Comparison of ENCODE assay signal across 23 mouse cellular contexts in genomic region chr1:125242345-125242744, GRCm38 (mm10).
DNase-seq lines count a peak whose midpoint lies in the region; ATAC-seq and TF ChIP-seq lines count a peak whose summit lies in the region.
"Had no signal": no experiment of that assay in that cellular context is flagged by ENCODE, and none has a peak within 500 bp of the region (broad histone marks: within the 10 kb centered on the region; RNA-seq: fewer than 3 reads in every experiment).

No protein-coding gene starts in this region.

- H3K27ac ChIP-seq in kidney, postnatal 0 days: no peak overlapping the region
- no peak overlapping the region for H3K27ac ChIP-seq in midbrain, postnatal 0 days (ENCODE audit: low read depth, low read length)
- no peak overlapping the region for H3K27ac ChIP-seq in midbrain, embryonic 16.5 days (ENCODE audit: low read length)
- H3K27ac ChIP-seq: embryonic facial prominence, embryonic 10.5 days; forebrain, embryonic 10.5 days; hindbrain, embryonic 12.5 days; intestine, embryonic 15.5 days; limb, embryonic 15.5 days; liver, embryonic 14.5 days; lung, embryonic 15.5 days; neural tube, embryonic 13.5 days; stomach, postnatal 0 days had no signal

- H3K4me2 ChIP-seq in kidney, postnatal 0 days (ENCODE audit: low read length): no peak overlapping the region
- H3K4me2 ChIP-seq in midbrain, postnatal 0 days (ENCODE audit: low read depth, low read length, poor library complexity, severe bottlenecking): no peak overlapping the region
- H3K4me2 ChIP-seq in midbrain, embryonic 16.5 days (ENCODE audit: low read length): no peak overlapping the region
- H3K4me2 ChIP-seq: hindbrain, embryonic 12.5 days; intestine, embryonic 15.5 days; limb, embryonic 15.5 days; lung, embryonic 15.5 days; neural tube, embryonic 13.5 days had no signal

- no peaks in the 10 kb centered on the region for H3K27me3 ChIP-seq in kidney, postnatal 0 days (ENCODE audit: insufficient read depth, low read length)
- H3K27me3 ChIP-seq in midbrain, postnatal 0 days (ENCODE audit: insufficient read depth, low read length): no peaks in the 10 kb centered on the region
- no peaks in the 10 kb centered on the region for H3K27me3 ChIP-seq in midbrain, embryonic 16.5 days (ENCODE audit: control insufficient read depth, insufficient read depth, low read depth, low read length)
- H3K27me3 ChIP-seq: hindbrain, embryonic 12.5 days; intestine, embryonic 15.5 days; limb, embryonic 15.5 days; lung, embryonic 15.5 days; neural tube, embryonic 13.5 days had no signal

- no peaks in the 10 kb centered on the region for H3K9me3 ChIP-seq in kidney, postnatal 0 days (replicated peaks; ENCODE audit: low read length)
- no peaks in the 10 kb centered on the region for H3K9me3 ChIP-seq in midbrain, postnatal 0 days (ENCODE audit: low read length)
- no peaks in the 10 kb centered on the region for H3K9me3 ChIP-seq in midbrain, embryonic 16.5 days (replicated peaks; ENCODE audit: control insufficient read depth, low read length, poor library complexity, severe bottlenecking)
- H3K9me3 ChIP-seq: hindbrain, embryonic 12.5 days; intestine, embryonic 15.5 days; limb, embryonic 15.5 days; lung, embryonic 15.5 days; neural tube, embryonic 13.5 days had no signal

- peak; percentile 62 for ATAC-seq in frontal cortex, adult (ENCODE audit: low TSS enrichment)
- ATAC-seq in kidney, postnatal 0 days (replicated peaks; ENCODE audit: low FRiP score, low read depth): no peak
- no peak for ATAC-seq in midbrain, postnatal 0 days (ENCODE audit: low FRiP score)
- no peak for ATAC-seq in midbrain, embryonic 16.5 days
- ATAC-seq: intestine, embryonic 15.5 days had no signal

- H3K4me3 ChIP-seq in kidney, postnatal 0 days (replicated peaks; ENCODE audit: low read depth, low read length): no peak overlapping the region
- no peak overlapping the region for H3K4me3 ChIP-seq in midbrain, postnatal 0 days (ENCODE audit: low read depth, low read length)
- H3K4me3 ChIP-seq in midbrain, embryonic 16.5 days (ENCODE audit: low read depth, low read length): no peak overlapping the region
- H3K4me3 ChIP-seq: embryonic facial prominence, embryonic 10.5 days; forebrain, embryonic 10.5 days; hindbrain, embryonic 12.5 days; intestine, embryonic 15.5 days; limb, embryonic 15.5 days; lung, embryonic 15.5 days; myocyte; neural tube, embryonic 13.5 days had no signal

- no peaks in the 10 kb centered on the region for H3K36me3 ChIP-seq in kidney, postnatal 0 days (ENCODE audit: insufficient read depth, low read length)
- H3K36me3 ChIP-seq in midbrain, postnatal 0 days (ENCODE audit: insufficient read depth, low read length): no peaks in the 10 kb centered on the region
- H3K36me3 ChIP-seq in midbrain, embryonic 16.5 days (ENCODE audit: control insufficient read depth, insufficient read depth, low read length): no peaks in the 10 kb centered on the region
- H3K36me3 ChIP-seq: embryonic facial prominence, embryonic 10.5 days; forebrain, embryonic 10.5 days; hindbrain, embryonic 12.5 days; intestine, embryonic 15.5 days; limb, embryonic 15.5 days; lung, embryonic 15.5 days; neural tube, embryonic 13.5 days had no signal

- no peak for TF ChIP-seq CTCF in kidney, postnatal 0 days (IDR thresholded peaks at IDR 0.05; ENCODE audit: low read depth)
- TF ChIP-seq CTCF in midbrain, postnatal 0 days (IDR thresholded peaks at IDR 0.05): no peak

- no peaks in the 10 kb centered on the region for H3K4me1 ChIP-seq in kidney, postnatal 0 days (replicated peaks; ENCODE audit: insufficient read depth, low read length)
- no peaks in the 10 kb centered on the region for H3K4me1 ChIP-seq in midbrain, postnatal 0 days (ENCODE audit: insufficient read depth, low read length)
- no peaks in the 10 kb centered on the region for H3K4me1 ChIP-seq in midbrain, embryonic 16.5 days (ENCODE audit: control insufficient read depth, insufficient read depth, low read length)
- H3K4me1 ChIP-seq: embryonic facial prominence, embryonic 10.5 days; forebrain, embryonic 10.5 days; hindbrain, embryonic 12.5 days; intestine, embryonic 15.5 days; limb, embryonic 15.5 days; lung, embryonic 15.5 days; neural tube, embryonic 13.5 days had no signal

- no peak for DNase-seq in frontal cortex, postnatal 10 days (ENCODE audit: low spot score in 2 of 2)
- peak; percentile 31 for DNase-seq in kidney, postnatal 0 days (ENCODE audit: low spot score)
- DNase-seq in kidney, postnatal 25 days: no peak
- DNase-seq in midbrain, postnatal 0 days (ENCODE audit: low spot score): peak; percentile 53
- peak; percentile 22 for DNase-seq in retina, postnatal 1 day
- DNase-seq: adrenal gland, adult 8-10 months; B cell, adult 2 months; cerebellum, adult 8-10 months; midbrain, embryonic 14.5 days; thymus, adult 2 months; thymus, postnatal 4 days had no signal

- WGBS in kidney, postnatal 0 days: 79% methylated on average over 7 of the region's 7 CpGs
- WGBS in midbrain, postnatal 0 days: 95% methylated on average over 7 of the region's 7 CpGs
- WGBS in midbrain, embryonic 16.5 days: 90% methylated on average over 7 of the region's 7 CpGs

- no peak overlapping the region for H3K9ac ChIP-seq in kidney, postnatal 0 days (ENCODE audit: low read depth, low read length)
- no peak overlapping the region for H3K9ac ChIP-seq in midbrain, postnatal 0 days (replicated peaks; ENCODE audit: low read length, poor library complexity, severe bottlenecking)
- H3K9ac ChIP-seq in midbrain, embryonic 16.5 days (ENCODE audit: low read depth, low read length): no peak overlapping the region
- H3K9ac ChIP-seq: hindbrain, embryonic 12.5 days; intestine, embryonic 15.5 days; limb, embryonic 15.5 days; liver, embryonic 14.5 days; lung, embryonic 15.5 days; neural tube, embryonic 13.5 days had no signal

Comparison
In these comparisons a context has a peak if more than half of its experiments do, and no peak if none do; other contexts are left out.
1. DNase-seq: peak in kidney, postnatal 0 days (single experiment), midbrain, postnatal 0 days (single experiment) and retina, postnatal 1 day (single experiment); none in frontal cortex, postnatal 10 days (0 of 2) and kidney, postnatal 25 days (0 of 2).